Mouse (Mus musculus) forebrain, embryonic 13.5 days (tissue): ENCODE results near the gene Mfsd12. TPM values are rescaled to one million over a fixed set of nuclear protein-coding genes. Genes with fewer than 3 reads are reported as not detected.

Experiments
- ATAC-seq: fragments of 200-750 bp; cut with Nextera tagmentation; 2 replicates; pipeline ENCODE4 v1.8.0; 2017
- H3K27ac ChIP-seq: fragments of 300-500 bp; sonication (generic); 2 replicates; pipeline ENCODE4 v1.5.1; 2015; ENCODE audit warnings: inconsistent platforms, mild to moderate bottlenecking, moderate library complexity
- H3K27me3 ChIP-seq: fragments of 300-500 bp; sonication (generic); 2 replicates; pipeline ENCODE4 v1.6.1; 2015; ENCODE audit warnings: mild to moderate bottlenecking, inconsistent platforms
- H3K36me3 ChIP-seq: fragments of 300-500 bp; sonication (generic); 2 replicates; pipeline ENCODE4 v1.6.1; 2015; ENCODE audit warnings: mild to moderate bottlenecking, inconsistent platforms; ENCODE audit not compliant: poor library complexity, severe bottlenecking
- H3K4me1 ChIP-seq: fragments of 300-500 bp; sonication (generic); 2 replicates; pipeline ENCODE4 v1.6.1; 2015; ENCODE audit warnings: inconsistent platforms
- H3K4me2 ChIP-seq: fragments of 300-500 bp; sonication (generic); 2 replicates; pipeline ENCODE4 v1.6.1; 2015; ENCODE audit warnings: inconsistent platforms, mild to moderate bottlenecking, moderate library complexity
- H3K4me3 ChIP-seq: fragments of 300-500 bp; sonication (generic); 2 replicates; pipeline ENCODE4 v1.5.1; 2015; ENCODE audit warnings: mild to moderate bottlenecking, inconsistent platforms
- H3K9ac ChIP-seq: fragments of 300-500 bp; sonication (generic); 2 replicates; pipeline ENCODE4 v1.6.1; 2015; ENCODE audit warnings: mild to moderate bottlenecking, inconsistent platforms
- H3K9me3 ChIP-seq: fragments of 300-500 bp; sonication (generic); replicated peaks from 2 replicates; pipeline ENCODE4 v1.6.1; 2016; ENCODE audit warnings: inconsistent platforms
- WGBS: fragments of 180-500 bp; shearing (Covaris S2); methylation state at CpG from one replicate; pipeline ENCODE4 v1.1.7; 2015; 5-methylcytosine and 5-hydroxymethylcytosine counted together
- polyA plus RNA-seq: library from polyadenylated mRNA; unstranded; fragments of >200 nt; fragmentation: Nextera tagmentation; extraction: Ambion mirVana; gene quantifications from 2 replicates; pipeline ENCODE4 v1.2.1, GENCODE M21; 2015

The Mfsd12 gene
- polyA plus RNA-seq, 1 experiment from 2014 or later, result 6.3 TPM

- Histone ChIP-seq H3K27ac (no peak overlapping the region; the same call in 1 of the 2 replicates), H3K27me3 (peaks cover 63% of the 10 kb centered on the region)
Observed at GRCm38 (mm10) chr10:81346453-81347067, 10.7 kb upstream of the Mfsd12 start.

GRCm38 (mm10) chr10:81349146-81349545, 8.1 kb upstream of the Mfsd12 start:
- peak overlapping the region; percentile 77 for H3K4me3 ChIP-seq
- peak overlapping the region; percentile 82 for H3K9ac ChIP-seq
- peaks cover 16% of the 10 kb centered on the region for H3K36me3 ChIP-seq
- H3K9me3 ChIP-seq, result no peaks in the 10 kb centered on the region
- H3K27ac ChIP-seq, result no peak overlapping the region
- peak overlapping the region; percentile 95 for H3K4me2 ChIP-seq
- H3K4me1 ChIP-seq, result peaks cover 32% of the 10 kb centered on the region
- peaks cover 38% of the 10 kb centered on the region for H3K27me3 ChIP-seq
- WGBS, result 4% methylated on average over 12 of the region's 12 CpGs
- ATAC-seq, result no peak

More at GRCm38 (mm10) chr10:81346453-81347067, 10.7 kb upstream of the Mfsd12 start:
- Histone ChIP-seq H3K9me3 (no peaks in the 10 kb centered on the region), H3K4me3 (peak overlapping the region; percentile 24), H3K4me1 (peaks cover 39% of the 10 kb centered on the region), H3K36me3 (peaks cover 16% of the 10 kb centered on the region), H3K4me2 (peak overlapping the region; percentile 58), H3K9ac (peak overlapping the region; percentile 60)
- peak; percentile 9; the same call in 1 of the 2 replicates for ATAC-seq
- 6% methylated on average over 47 of the region's 55 CpGs for WGBS

GRCm38 (mm10) chr10:81349961-81350350, 7.3 kb upstream of the Mfsd12 start:
- peak overlapping the region; percentile 44 for H3K27ac ChIP-seq
- peak overlapping the region; percentile 77 for H3K4me3 ChIP-seq
- WGBS, result 0% methylated on average over 25 of the region's 29 CpGs
- H3K4me2 ChIP-seq, result peak overlapping the region; percentile 95
- H3K4me1 ChIP-seq, result peaks cover 32% of the 10 kb centered on the region
- H3K36me3 ChIP-seq, result peaks cover 16% of the 10 kb centered on the region
- peaks cover 30% of the 10 kb centered on the region for H3K27me3 ChIP-seq
- peak overlapping the region; percentile 82 for H3K9ac ChIP-seq
- peak; percentile 5; the same call in 1 of the 2 replicates for ATAC-seq
- no peaks in the 10 kb centered on the region for H3K9me3 ChIP-seq

DNA sequence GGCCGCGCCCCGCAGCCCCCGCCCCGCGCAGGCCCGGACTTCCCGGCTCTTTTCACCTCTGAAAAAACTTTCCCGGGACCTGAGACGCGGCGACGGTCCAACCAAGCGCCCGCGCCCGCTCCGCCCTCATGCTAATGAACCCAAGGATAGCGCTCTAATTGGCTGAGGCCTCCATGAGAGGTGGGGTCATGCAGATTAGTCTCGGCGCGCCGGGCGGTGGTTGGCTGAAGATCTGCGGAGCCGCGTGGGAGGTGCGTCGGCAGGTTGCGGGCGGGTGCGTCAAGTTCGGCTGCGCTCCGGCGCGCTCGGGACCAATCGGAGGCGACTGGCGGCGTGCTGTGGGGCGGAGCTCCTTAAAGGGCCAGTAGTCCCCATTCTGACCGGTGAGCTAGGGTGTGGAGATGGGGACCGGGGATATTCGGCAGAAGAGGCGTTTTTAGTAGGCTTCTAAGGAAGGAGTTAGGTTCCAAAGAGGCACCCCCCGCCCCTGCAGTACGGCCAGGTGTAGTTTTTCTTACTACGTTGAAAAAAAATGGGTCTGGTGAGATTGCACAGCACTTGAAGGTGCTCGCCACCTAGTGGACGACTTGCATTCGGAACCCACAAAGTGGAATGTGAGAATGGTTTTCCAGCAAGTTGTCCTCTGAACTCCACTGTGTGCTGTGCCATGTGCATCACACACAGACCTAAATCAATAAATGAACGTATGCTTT, 6.8 kb upstream of the Mfsd12 start, which contains the start of gene Hmg20b:
Gene Hmg20b, minus strand, starts transcription at position 130 of the 713 bp plus-strand sequence.
- Histone ChIP-seq H3K9me3 (no peaks in the 10 kb centered on the region), H3K4me2 (peak within 1 kb of the TSS; percentile 95), H3K27ac (peak within 1 kb of the TSS; percentile 44), H3K4me1 (peaks cover 32% of the 10 kb centered on the region), H3K36me3 (peaks cover 16% of the 10 kb centered on the region), H3K9ac (peak within 1 kb of the TSS; percentile 82), H3K27me3 (peaks cover 24% of the 10 kb centered on the region; the same call in 1 of the 2 replicates), H3K4me3 (peak within 1 kb of the TSS; percentile 77)
- peak; percentile 97 for ATAC-seq
- WGBS, result under 1% methylated on average over 54 of the region's 54 CpGs

GRCm38 (mm10) chr10:81351678-81352291, 5.5 kb upstream of the Mfsd12 start:
- no peak overlapping the region for H3K4me2 ChIP-seq
- 29% methylated on average over 9 of the region's 9 CpGs for WGBS
- peaks cover 10% of the 10 kb centered on the region for H3K36me3 ChIP-seq
- 0 out of 2 replicates have a peak, but pooled peaks cover 14% of the 10 kb centered on the region for H3K27me3 ChIP-seq
- H3K27ac ChIP-seq, result no peak overlapping the region
- peaks cover 29% of the 10 kb centered on the region for H3K4me1 ChIP-seq
- no peaks in the 10 kb centered on the region for H3K9me3 ChIP-seq
- no peak overlapping the region for H3K4me3 ChIP-seq
- ATAC-seq, result no peak
- no peak overlapping the region for H3K9ac ChIP-seq

DNA sequence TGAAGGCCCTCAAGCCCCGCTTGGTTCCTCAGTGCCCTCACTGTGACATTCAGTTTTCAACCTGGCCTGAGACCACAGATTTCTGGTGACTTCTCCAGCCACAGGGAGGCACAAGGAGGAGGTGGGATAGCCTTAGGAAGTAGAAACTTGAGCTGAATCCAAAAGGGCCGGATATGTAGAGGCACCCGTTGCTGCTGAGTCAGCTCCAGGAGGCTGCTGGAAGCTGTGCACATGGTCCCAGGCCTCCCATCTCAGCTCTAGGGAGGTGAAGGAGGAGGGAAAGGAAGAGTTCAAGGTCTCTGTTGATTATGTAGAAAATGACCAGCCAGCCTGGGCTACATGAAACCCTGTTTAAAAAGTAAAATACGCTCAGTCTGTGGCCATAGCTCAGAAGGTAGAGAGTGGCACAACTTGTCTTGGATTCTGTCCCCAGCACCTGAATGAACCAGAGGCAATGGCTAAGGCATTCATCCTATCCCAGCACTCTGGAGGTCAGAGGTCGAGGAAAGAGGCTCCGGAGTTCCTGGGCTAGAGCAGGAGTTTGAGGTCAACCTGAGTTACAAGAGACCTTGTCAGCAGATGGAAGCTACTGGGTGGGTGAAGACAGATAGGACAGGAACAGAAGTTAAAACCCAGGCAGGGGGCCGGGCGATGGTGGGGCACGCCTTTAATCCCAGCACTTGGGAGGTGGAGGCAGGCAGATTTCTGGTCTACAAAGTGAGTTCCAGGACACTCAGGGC, 2.4 kb upstream of the Mfsd12 start:
- peaks cover 26% of the 10 kb centered on the region for H3K4me1 ChIP-seq
- H3K9ac ChIP-seq, result 0 out of 2 replicates have a peak overlapping the region, but pooled peaks have one; percentile 1
- no peaks in the 10 kb centered on the region for H3K9me3 ChIP-seq
- no peak overlapping the region for H3K27ac ChIP-seq
- no peak overlapping the region for H3K4me3 ChIP-seq
- no peak for ATAC-seq
- no peaks in the 10 kb centered on the region for H3K36me3 ChIP-seq
- no peak overlapping the region for H3K4me2 ChIP-seq
- WGBS, result 68% methylated on average over 9 of the region's 9 CpGs
- H3K27me3 ChIP-seq, result no peaks in the 10 kb centered on the region

DNA sequence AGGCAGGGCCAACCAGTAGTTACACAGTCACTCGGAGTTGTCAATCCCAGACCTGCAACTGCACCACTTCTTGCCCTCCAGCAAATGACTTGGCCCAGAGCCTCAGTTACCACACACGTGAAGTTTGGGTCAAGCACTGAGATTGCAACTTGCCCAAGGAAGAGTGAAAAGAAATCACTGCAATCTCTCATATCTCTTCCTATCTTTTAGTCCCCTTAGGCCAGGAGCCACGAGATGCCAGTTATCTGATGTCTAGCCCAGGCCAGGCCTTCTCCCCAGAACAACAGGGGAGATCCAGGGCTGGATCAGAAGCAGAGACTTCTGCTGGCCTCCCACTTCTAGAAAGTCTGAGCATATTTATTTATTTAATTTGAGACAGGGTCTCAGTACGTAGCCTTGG, 1.8 kb upstream of the Mfsd12 start:
- H3K4me2 ChIP-seq, result no peak overlapping the region
- H3K9me3 ChIP-seq, result no peaks in the 10 kb centered on the region
- WGBS, result 88% methylated on average over 4 of the region's 4 CpGs
- peaks cover 26% of the 10 kb centered on the region for H3K4me1 ChIP-seq
- no peak overlapping the region for H3K9ac ChIP-seq
- H3K4me3 ChIP-seq, result no peak overlapping the region
- H3K27ac ChIP-seq, result no peak overlapping the region
- no peak for ATAC-seq
- no peaks in the 10 kb centered on the region for H3K27me3 ChIP-seq
- H3K36me3 ChIP-seq, result 0 out of 2 replicates have a peak, but pooled peaks cover 4% of the 10 kb centered on the region

GRCm38 (mm10) chr10:81356352-81356990, 820 bp upstream of the Mfsd12 start:
- Histone ChIP-seq H3K4me2 (peak overlapping the region; percentile 98), H3K9ac (no peak overlapping the region), H3K9me3 (no peaks in the 10 kb centered on the region), H3K27ac (no peak overlapping the region), H3K4me3 (no peak overlapping the region), H3K27me3 (no peaks in the 10 kb centered on the region), H3K4me1 (peaks cover 23% of the 10 kb centered on the region), H3K36me3 (peaks cover 4% of the 10 kb centered on the region; the same call in 1 of the 2 replicates)
- WGBS, result 53% methylated on average over 12 of the region's 12 CpGs
- no peak for ATAC-seq

DNA sequence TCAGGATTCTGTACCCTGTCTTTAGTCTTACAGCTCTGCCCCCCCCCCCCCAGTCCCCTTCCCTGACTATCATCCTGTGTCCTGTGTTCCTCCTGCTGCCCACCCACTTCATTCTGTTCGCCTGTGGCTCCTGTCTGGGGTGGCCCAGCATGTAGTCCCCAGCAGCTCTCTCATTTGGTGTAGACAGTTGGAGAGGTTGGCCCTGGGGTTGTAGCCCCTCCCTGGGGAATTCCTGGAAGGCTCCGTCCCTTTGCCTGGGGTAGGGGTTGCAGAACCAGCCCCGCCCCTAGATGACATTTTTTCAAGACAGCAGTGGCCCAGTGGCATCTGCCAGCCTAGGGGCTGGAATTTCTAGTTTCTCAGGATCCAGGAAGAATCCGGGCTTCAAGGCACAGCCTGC, 918 bp downstream of the Mfsd12 start:
- Histone ChIP-seq H3K9me3 (no peaks in the 10 kb centered on the region), H3K27ac (no peak overlapping the region), H3K4me3 (peak overlapping the region; percentile 75), H3K36me3 (peaks cover 4% of the 10 kb centered on the region; the same call in 1 of the 2 replicates), H3K4me1 (peaks cover 25% of the 10 kb centered on the region), H3K27me3 (peaks cover 6% of the 10 kb centered on the region), H3K9ac (peak overlapping the region; percentile 84), H3K4me2 (peak overlapping the region; percentile 98)
- ATAC-seq, result no peak
- 39% methylated on average over 4 of the region's 4 CpGs for WGBS

- Histone ChIP-seq H3K27ac (no peak overlapping the region), H3K36me3 (peaks cover 4% of the 10 kb centered on the region; the same call in 1 of the 2 replicates), H3K9ac (0 out of 2 replicates have a peak overlapping the region, but pooled peaks have one; percentile 4), H3K4me3 (no peak overlapping the region), H3K4me1 (peaks cover 31% of the 10 kb centered on the region), H3K4me2 (peak overlapping the region; percentile 98), H3K9me3 (no peaks in the 10 kb centered on the region), H3K27me3 (peaks cover 12% of the 10 kb centered on the region)
- WGBS, result 58% methylated on average over 1 of the region's 1 CpGs
- no peak for ATAC-seq
Observed at GRCm38 (mm10) chr10:81358841-81359240, 1.6 kb downstream of the Mfsd12 start.

DNA sequence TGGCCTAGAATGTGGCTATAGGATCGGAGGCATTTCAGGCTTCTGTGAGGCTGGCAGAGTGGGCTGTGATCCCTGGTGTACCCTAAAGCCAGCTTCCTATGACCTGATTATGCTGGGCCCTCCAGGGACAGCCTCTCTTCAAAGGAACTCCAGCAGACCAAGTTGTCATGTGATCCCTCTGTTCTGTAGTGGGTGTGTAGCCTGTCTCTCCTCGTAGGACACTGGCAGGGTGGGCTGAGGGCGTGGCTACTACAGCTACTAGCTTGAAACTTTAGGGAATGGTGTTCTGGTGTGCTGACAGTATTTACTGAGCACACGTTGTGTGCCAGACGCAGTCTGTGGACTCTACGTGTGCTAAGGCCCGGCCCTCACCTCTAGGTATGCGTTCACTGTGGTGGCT, 3.4 kb downstream of the Mfsd12 start:
- ATAC-seq, result no peak
- H3K4me1 ChIP-seq, result peaks cover 50% of the 10 kb centered on the region
- peaks cover 31% of the 10 kb centered on the region for H3K27me3 ChIP-seq
- no peak overlapping the region for H3K4me3 ChIP-seq
- H3K9me3 ChIP-seq, result no peaks in the 10 kb centered on the region
- no peak overlapping the region for H3K27ac ChIP-seq
- WGBS, result 76% methylated on average over 8 of the region's 8 CpGs
- peaks cover 4% of the 10 kb centered on the region; the same call in 1 of the 2 replicates for H3K36me3 ChIP-seq
- H3K9ac ChIP-seq, result peak overlapping the region; percentile 26; the same call in 1 of the 2 replicates
- no peak overlapping the region for H3K4me2 ChIP-seq
